ENCODE assay signal across 8 mouse cellular contexts in the genomic region with DNA sequence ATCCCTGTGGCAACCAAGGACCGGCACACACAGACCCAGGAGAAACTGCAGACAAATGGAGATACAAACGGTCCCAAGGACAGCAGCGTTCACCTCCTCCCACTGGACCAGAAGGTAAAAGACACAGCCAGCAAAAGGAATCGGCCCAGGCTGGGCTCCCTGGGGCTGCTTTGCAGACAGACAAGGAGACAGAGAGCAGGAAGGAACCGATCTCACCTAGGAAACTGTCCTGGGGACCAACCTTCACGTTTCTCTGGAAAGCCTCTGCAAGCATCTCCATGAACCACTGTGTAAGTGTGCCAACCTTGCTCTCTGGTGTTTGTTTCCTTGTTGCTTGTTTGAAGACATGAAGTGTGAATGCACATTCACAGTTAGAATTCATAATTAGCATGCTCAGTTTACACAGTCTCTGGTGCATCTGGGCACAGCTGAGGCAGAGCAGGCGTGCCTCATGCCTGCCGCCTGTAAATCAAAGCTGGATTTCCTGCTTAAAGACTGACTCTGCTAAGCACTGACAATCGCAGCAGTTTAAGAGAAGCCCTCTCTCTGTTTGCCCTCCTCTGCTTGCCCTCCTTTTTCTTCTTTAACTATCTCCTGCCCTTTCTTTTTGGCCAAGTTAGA. TPM values are rescaled to one million over a fixed set of nuclear protein-coding genes. Genes with fewer than 3 reads are reported as not detected.
DNase-seq lines count a peak whose midpoint lies in the region; ATAC-seq and TF ChIP-seq lines count a peak whose summit lies in the region.

No protein-coding gene starts in this region.

- H3K4me2 ChIP-seq in heart, embryonic 16.5 days (ENCODE audit: low read depth, low read length) = peak overlapping the region; percentile 62
- H3K4me2 ChIP-seq in liver, embryonic 15.5 days = peak overlapping the region; percentile 18; the same call in 1 of the 2 replicates
- H3K4me2 ChIP-seq in stomach, embryonic 16.5 days (ENCODE audit: low read depth, low read length) = peak overlapping the region; percentile 55

- 0 out of 2 replicates have a peak, but pooled peaks cover 2% of the 10 kb centered on the region for H3K4me1 ChIP-seq in cortical plate, adult 2 months (ENCODE audit: control insufficient read depth, insufficient read depth, low read length)
- H3K4me1 ChIP-seq in heart, embryonic 16.5 days (ENCODE audit: control insufficient read depth, insufficient read depth, low read length) = peaks cover 33% of the 10 kb centered on the region
- no peaks in the 10 kb centered on the region for H3K4me1 ChIP-seq in liver, embryonic 15.5 days (replicated peaks)
- peaks cover 18% of the 10 kb centered on the region; the same call in 1 of the 2 replicates for H3K4me1 ChIP-seq in stomach, embryonic 16.5 days (ENCODE audit: control insufficient read depth, insufficient read depth, low read length)

- H3K4me3 ChIP-seq in cortical plate, adult 2 months (ENCODE audit: insufficient read depth, low read length) = peak overlapping the region; percentile 4; the same call in 1 of the 2 replicates
- H3K4me3 ChIP-seq in heart, embryonic 16.5 days (ENCODE audit: low read length) = peak overlapping the region; percentile 52
- H3K4me3 ChIP-seq in liver, embryonic 15.5 days (replicated peaks) = peak overlapping the region; percentile 21; the same call in 1 of the 2 replicates
- H3K4me3 ChIP-seq in stomach, embryonic 16.5 days (replicated peaks; ENCODE audit: low read length) = peak overlapping the region; percentile 47

- H3K36me3 ChIP-seq in heart, embryonic 16.5 days (ENCODE audit: control insufficient read depth, insufficient read depth) = no peaks in the 10 kb centered on the region
- H3K36me3 ChIP-seq in liver, embryonic 15.5 days (replicated peaks) = no peaks in the 10 kb centered on the region
- H3K36me3 ChIP-seq in stomach, embryonic 16.5 days (ENCODE audit: control insufficient read depth, insufficient read depth, low read length) = no peaks in the 10 kb centered on the region

- 3% methylated on average over 9 of the region's 9 CpGs for WGBS in heart, embryonic 16.5 days
- 7% methylated on average over 9 of the region's 9 CpGs for WGBS in liver, embryonic 15.5 days (ENCODE audit: insufficient replicate concordance)
- WGBS in stomach, embryonic 16.5 days = 2% methylated on average over 9 of the region's 9 CpGs

- peak overlapping the region; percentile 73 for H3K9ac ChIP-seq in heart, embryonic 16.5 days (ENCODE audit: low read length)
- H3K9ac ChIP-seq in liver, embryonic 15.5 days = no peak overlapping the region
- H3K9ac ChIP-seq in stomach, embryonic 16.5 days (ENCODE audit: low read length) = peak overlapping the region; percentile 71

- H3K27me3 ChIP-seq in heart, embryonic 16.5 days (ENCODE audit: control insufficient read depth, insufficient read depth, low read length) = no peaks in the 10 kb centered on the region
- H3K27me3 ChIP-seq in liver, embryonic 15.5 days = no peaks in the 10 kb centered on the region
- no peaks in the 10 kb centered on the region for H3K27me3 ChIP-seq in stomach, embryonic 16.5 days (ENCODE audit: control insufficient read depth, insufficient read depth, low read length)

- ATAC-seq in heart, embryonic 16.5 days (replicated peaks; ENCODE audit: extremely low read depth, insufficient read depth, low FRiP score) = peak; percentile 33; the same call in 1 of the 2 replicates
- no peak for ATAC-seq in liver, embryonic 15.5 days (ENCODE audit: insufficient read depth)
- ATAC-seq in stomach, embryonic 16.5 days (ENCODE audit: insufficient read depth, low FRiP score) = peak; percentile 25; the same call in 1 of the 2 replicates

- H3K27ac ChIP-seq in cortical plate, adult 2 months (ENCODE audit: insufficient read depth, low read length) = no peak overlapping the region
- H3K27ac ChIP-seq in heart, embryonic 16.5 days (ENCODE audit: low read length) = peak overlapping the region; percentile 91
- no peak overlapping the region; the same call in 1 of the 2 replicates for H3K27ac ChIP-seq in liver, embryonic 15.5 days (replicated peaks)
- peak overlapping the region; percentile 83 for H3K27ac ChIP-seq in stomach, embryonic 16.5 days (ENCODE audit: low read length)

- no peak for TF ChIP-seq POLR2A in cortical plate, adult 2 months (IDR thresholded peaks at IDR 0.05; ENCODE audit: extremely low read depth, insufficient read depth, low read length)

- H3K9me3 ChIP-seq in heart, embryonic 16.5 days (replicated peaks; ENCODE audit: control insufficient read depth, low read length) = no peaks in the 10 kb centered on the region
- no peaks in the 10 kb centered on the region for H3K9me3 ChIP-seq in liver, embryonic 15.5 days (replicated peaks)
- no peaks in the 10 kb centered on the region for H3K9me3 ChIP-seq in stomach, embryonic 16.5 days (replicated peaks; ENCODE audit: control insufficient read depth, low read length)

- peak; percentile 25 for DNase-seq in adrenal gland, postnatal 14 days
- no peak for DNase-seq in adrenal gland, postnatal 25 days
- DNase-seq in right cerebral cortex, postnatal 25 days = no peak
- DNase-seq in layer of hippocampus, adult 11-12 months (ENCODE audit: low spot score) = no peak

- no peak for TF ChIP-seq CTCF in cortical plate, adult 2 months (IDR thresholded peaks at IDR 0.05; ENCODE audit: extremely low read depth, insufficient read depth, low read length)

RNA-seq across cellular contexts. Expression of a gene that starts 1.0 kb away (rescaled TPM):
- total RNA-seq in adrenal gland, postnatal 14 days (2021) = 46.9 and 47.7 TPM in 2 replicates
- 18.3 and 19.0 TPM in 2 replicates for total RNA-seq in adrenal gland, postnatal 25 days (2021)
- polyA plus RNA-seq in cortical plate, adult 2 months (2012; rRNA removed) = 7.9 and 8.3 TPM in 2 replicates
- 77.5 and 80.0 TPM in 2 replicates for polyA plus RNA-seq in heart, embryonic 16.5 days (2015; fragmentation: Nextera tagmentation; extraction: Ambion mirVana)
- polyA plus RNA-seq in liver, embryonic 15.5 days (2015; fragmentation: Nextera tagmentation; extraction: Ambion mirVana) = 9.7 TPM in 2 replicates
- 104 and 105 TPM in 2 replicates for polyA plus RNA-seq in stomach, embryonic 16.5 days (2015; fragmentation: Nextera tagmentation; extraction: Ambion mirVana)

Comparison
In these comparisons a context has a peak if more than half of its experiments do, and no peak if none do; other contexts are left out.
1. H3K27ac ChIP-seq: peak in heart, embryonic 16.5 days (single experiment) and stomach, embryonic 16.5 days (single experiment); none in cortical plate, adult 2 months (single experiment) and liver, embryonic 15.5 days (single experiment).
2. Peak in every context shown above with its lines, with median percentiles within 50 percentile points of each other: H3K4me3 ChIP-seq and H3K4me2 ChIP-seq.